Mouse (Mus musculus): ENCODE results near the gene Bmpr1a. TPM values are rescaled to one million over a fixed set of nuclear protein-coding genes. Genes with fewer than 3 reads are reported as not detected.
A peak's percentile ranks its signal among the peaks of the same experiment; 100 is the strongest.
"Not testable (repeated sequence)": the region's sequence is repeated elsewhere in the genome, so short reads cannot be mapped to it uniquely, and the experiment has no call there.

The Bmpr1a gene
- polyA plus RNA-seq, 1 experiment from 2014 or later, result 54.2 TPM

DNA sequence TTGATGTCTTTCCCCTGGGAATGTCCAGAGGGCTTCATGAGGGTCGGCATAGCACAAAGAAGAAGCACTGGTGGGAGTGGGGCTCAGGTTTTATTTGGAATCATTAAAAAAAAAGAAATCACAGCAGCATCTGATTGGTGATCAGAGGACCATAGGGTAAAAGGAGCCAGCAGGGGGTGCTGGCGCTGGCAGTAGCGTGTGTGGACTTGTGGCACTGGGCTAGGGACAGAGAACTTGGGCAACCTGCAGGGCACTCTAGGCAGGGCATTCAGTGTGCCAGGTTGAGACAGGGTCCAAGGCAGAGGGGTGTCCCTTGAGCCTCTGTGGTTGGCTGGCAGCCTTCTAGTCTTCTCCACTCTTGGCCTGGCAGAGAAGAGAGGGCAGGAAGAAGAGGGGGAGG lies 132.9 kb downstream of the Bmpr1a start:
- 57% methylated on average over 3 of the region's 3 CpGs for WGBS
- ATAC-seq (ENCODE audit: insufficient number of reproducible peaks, low FRiP score, low TSS enrichment, low read depth), result no peak
- Histone ChIP-seq H3K4me3 (replicated peaks) (no peak overlapping the region), H3K9me3 (replicated peaks) (no peaks in the 10 kb centered on the region), H3K27me3 (no peaks in the 10 kb centered on the region), H3K4me2 (replicated peaks) (no peak overlapping the region), H3K27ac (replicated peaks) (no peak overlapping the region), H3K9ac (no peak overlapping the region), H3K36me3 (no peaks in the 10 kb centered on the region), H3K4me1 (peaks cover 10% of the 10 kb centered on the region)

DNA sequence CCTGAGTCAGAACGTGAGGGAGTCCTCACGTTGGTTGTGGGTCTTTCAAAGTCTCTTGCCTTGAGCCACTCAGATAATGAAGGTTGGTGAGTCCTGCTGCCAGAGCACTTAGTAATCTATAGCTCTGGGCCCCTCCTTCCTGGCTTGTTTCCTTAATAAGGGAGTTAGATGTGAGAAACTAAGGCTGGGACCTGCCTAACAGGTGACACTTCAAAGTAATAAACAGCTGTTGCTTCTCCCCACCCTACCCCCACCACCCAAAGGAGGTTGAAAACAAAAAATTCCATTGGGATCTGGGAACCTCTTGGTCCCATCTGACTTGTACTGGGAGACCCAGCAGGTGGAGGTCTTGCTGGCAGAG lies 138.0 kb downstream of the Bmpr1a start:
- H3K36me3 ChIP-seq, result no peaks in the 10 kb centered on the region
- no peaks in the 10 kb centered on the region for H3K9me3 ChIP-seq (replicated peaks)
- no peak overlapping the region for H3K4me2 ChIP-seq (replicated peaks)
- peaks cover 18% of the 10 kb centered on the region for H3K4me1 ChIP-seq
- ATAC-seq (ENCODE audit: insufficient number of reproducible peaks, low FRiP score, low TSS enrichment, low read depth), result no peak
- no peaks in the 10 kb centered on the region for H3K27me3 ChIP-seq
- no peak overlapping the region for H3K9ac ChIP-seq
- H3K4me3 ChIP-seq (replicated peaks), result no peak overlapping the region
- no peak overlapping the region for H3K27ac ChIP-seq (replicated peaks)
- WGBS, result 89% methylated on average over 2 of the region's 2 CpGs

DNA sequence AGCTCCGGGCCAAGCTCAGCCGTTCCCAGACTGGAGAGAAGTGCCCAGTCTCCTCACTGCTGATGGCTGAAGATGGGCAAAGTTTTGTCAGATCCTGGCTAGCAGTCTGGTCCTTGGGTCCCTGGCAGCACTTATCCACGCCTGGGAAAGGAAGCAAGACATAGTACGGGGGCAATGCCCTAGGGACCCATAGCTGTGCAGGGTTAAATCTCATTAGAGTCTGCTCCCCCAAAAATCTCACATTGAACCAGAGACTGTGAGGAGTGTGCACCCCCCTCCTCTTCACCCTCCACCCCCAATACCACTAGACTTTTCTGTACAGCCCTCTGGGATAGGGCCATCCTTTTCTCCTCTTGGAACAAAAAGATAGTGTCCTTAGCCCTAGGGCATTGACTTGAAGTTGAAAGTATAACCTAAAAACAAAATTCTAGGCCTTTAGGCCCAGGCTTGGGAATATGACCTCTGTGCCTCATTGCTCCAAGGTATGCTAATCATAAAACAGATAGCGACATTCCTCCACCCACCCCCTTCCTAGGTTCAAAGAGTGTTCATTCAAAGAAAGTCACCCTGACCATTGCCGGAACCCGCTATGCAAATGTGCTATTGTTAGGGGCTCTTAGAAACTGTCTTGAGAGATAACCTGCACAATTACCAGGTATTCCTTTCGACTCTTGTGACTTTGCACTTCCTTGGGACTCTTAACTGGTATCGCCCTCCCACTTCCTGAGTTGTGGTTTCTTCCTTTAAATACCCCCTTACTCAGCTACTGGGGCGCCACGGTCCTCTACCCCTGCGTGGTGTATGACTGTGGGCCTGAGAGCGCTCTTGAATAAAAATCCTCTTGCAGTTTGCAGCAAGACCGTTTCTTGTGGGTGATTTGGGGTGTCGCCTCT lies 138.6 kb downstream of the Bmpr1a start:
- not testable (repeated sequence) for H3K36me3 ChIP-seq; H3K9me3 ChIP-seq (replicated peaks); ATAC-seq (ENCODE audit: insufficient number of reproducible peaks, low FRiP score, low TSS enrichment, low read depth); H3K27me3 ChIP-seq
- Histone ChIP-seq H3K4me2 (replicated peaks) (peak overlapping the region; percentile 65), H3K9ac (0 out of 2 replicates have a peak overlapping the region, but pooled peaks have one; percentile 21), H3K4me3 (replicated peaks) (peak overlapping the region; percentile 40), H3K27ac (replicated peaks) (peak overlapping the region; percentile 59; the same call in 1 of the 2 replicates), H3K4me1 (peaks cover 18% of the 10 kb centered on the region)
- 71% methylated on average over 15 of the region's 15 CpGs for WGBS

DNA sequence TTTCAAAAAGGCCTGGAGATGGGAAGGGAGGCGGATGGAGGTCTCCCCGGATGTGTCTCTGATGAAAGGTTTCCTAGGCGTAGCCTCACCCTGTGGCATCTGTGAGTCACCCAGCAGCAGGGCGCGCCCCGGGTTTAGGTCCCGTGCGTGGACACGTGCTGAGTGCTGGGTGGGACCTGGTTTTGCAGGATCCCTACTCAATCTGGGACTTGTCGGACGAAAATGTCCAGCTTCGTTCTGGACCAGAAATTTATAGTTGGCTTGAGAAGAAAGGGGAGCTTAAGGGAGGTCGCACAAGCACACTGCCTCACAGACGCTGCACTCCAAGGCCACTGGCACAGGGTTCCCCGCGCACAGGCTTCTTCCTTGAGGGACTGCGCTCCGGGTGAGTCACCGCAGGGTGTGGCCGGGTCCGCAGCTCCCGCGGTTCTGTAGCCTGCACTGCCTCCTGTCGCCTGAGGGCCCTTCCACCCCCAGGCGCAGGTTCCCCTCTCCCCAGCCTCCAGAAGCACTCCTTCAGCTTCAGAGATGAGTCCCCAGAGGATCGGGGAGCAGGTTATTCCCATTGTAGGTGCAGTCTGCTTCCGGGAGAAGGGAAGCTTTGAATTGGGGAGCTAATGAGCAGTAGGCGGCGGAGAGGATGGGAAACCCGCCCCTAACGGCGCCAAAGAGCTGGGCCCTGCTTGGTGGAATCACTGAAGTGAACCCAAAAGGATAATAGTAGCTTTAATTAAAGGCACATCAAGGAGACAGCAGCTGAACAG lies 139.5 kb downstream of the Bmpr1a start:
- under 1% methylated on average over 32 of the region's 32 CpGs for WGBS
- H3K9me3 ChIP-seq (replicated peaks), result no peaks in the 10 kb centered on the region
- H3K27me3 ChIP-seq, result no peaks in the 10 kb centered on the region; the same call in 1 of the 2 replicates
- ATAC-seq (ENCODE audit: insufficient number of reproducible peaks, low FRiP score, low TSS enrichment, low read depth), result peak; percentile 85
- H3K4me2 ChIP-seq (replicated peaks), result peak overlapping the region; percentile 65
- H3K36me3 ChIP-seq, result no peaks in the 10 kb centered on the region
- peak overlapping the region; percentile 21; the same call in 1 of the 2 replicates for H3K9ac ChIP-seq
- H3K27ac ChIP-seq (replicated peaks), result peak overlapping the region; percentile 59
- peak overlapping the region; percentile 40 for H3K4me3 ChIP-seq (replicated peaks)
- H3K4me1 ChIP-seq, result peaks cover 18% of the 10 kb centered on the region

DNA sequence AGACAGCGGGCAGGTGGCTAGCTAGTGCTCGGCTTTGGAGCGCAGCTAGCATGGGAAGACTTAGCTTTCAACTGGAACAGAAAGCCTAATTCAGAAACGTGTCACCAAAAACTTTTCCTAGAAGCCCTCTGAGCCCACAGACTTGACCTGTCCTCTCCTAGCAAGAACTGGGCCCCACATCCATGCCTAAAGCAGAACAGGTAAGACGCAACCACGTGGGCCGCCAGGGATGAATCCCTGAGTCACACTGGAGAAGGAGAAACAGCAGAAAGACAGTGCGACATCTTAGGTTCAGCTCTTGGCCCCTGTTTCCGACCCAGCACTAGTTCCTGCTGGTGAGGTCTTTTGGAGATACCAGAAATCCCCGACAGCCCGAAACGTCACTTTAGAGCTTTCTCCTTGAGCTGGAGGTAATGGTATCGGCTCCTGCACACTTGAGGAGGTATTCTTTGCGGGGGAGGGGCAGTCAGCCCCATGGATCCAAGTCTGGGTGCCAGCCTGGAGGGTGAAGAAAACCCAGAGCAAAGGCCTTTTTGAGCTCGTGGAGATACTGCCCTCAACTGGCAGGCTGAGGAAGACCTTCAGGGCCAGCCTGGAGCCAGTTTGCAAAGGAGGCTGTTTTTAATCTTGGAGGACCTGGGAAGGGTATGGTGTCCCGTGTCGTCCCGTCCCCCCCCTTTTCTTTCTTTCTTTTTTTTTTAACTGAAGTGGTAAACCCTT lies 140.3 kb downstream of the Bmpr1a start:
- peak; percentile 44; the same call in 1 of the 2 replicates for ATAC-seq (ENCODE audit: insufficient number of reproducible peaks, low FRiP score, low TSS enrichment, low read depth)
- Histone ChIP-seq H3K27me3 (no peaks in the 10 kb centered on the region; the same call in 1 of the 2 replicates), H3K4me3 (replicated peaks) (peak overlapping the region; percentile 40), H3K9ac (no peak overlapping the region), H3K9me3 (replicated peaks) (no peaks in the 10 kb centered on the region), H3K4me1 (peaks cover 18% of the 10 kb centered on the region), H3K36me3 (no peaks in the 10 kb centered on the region), H3K27ac (replicated peaks) (0 out of 2 replicates have a peak overlapping the region, but pooled peaks have one; percentile 39), H3K4me2 (replicated peaks) (peak overlapping the region; percentile 65)
- 29% methylated on average over 18 of the region's 18 CpGs for WGBS

DNA sequence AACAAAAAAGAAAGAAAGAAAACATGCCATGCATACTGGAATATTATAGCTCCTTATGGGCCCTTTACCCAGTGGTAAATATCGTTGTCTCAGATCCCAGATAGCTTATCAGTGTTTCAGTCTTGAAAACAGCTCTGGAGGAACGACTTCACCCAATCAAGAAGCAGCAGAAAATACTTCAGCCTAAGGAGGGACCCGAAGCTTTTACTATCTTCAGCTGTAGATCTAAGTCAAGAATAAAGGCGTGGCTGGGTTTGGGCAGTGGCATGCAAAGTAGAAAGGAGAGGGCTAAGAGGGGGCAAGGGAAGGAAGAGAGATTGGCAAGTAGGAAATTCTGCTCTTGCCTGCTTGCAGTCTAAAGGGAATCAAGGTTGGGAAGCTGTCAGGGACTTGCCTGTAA lies 141.0 kb downstream of the Bmpr1a start:
- no peak for ATAC-seq (ENCODE audit: insufficient number of reproducible peaks, low FRiP score, low TSS enrichment, low read depth)
- no peak overlapping the region for H3K4me3 ChIP-seq (replicated peaks)
- H3K9me3 ChIP-seq (replicated peaks), result no peaks in the 10 kb centered on the region
- no peak overlapping the region for H3K27ac ChIP-seq (replicated peaks)
- no peak overlapping the region for H3K9ac ChIP-seq
- peaks cover 18% of the 10 kb centered on the region for H3K4me1 ChIP-seq
- no peaks in the 10 kb centered on the region for H3K36me3 ChIP-seq
- WGBS, result 64% methylated on average over 4 of the region's 4 CpGs
- no peaks in the 10 kb centered on the region; the same call in 1 of the 2 replicates for H3K27me3 ChIP-seq
- H3K4me2 ChIP-seq (replicated peaks), result no peak overlapping the region

Other genes starting within 250 kb of the Bmpr1a start
- gene Shld2, start 192.8 kb downstream of the Bmpr1a start, polyA plus RNA-seq (2015; fragmentation: Nextera tagmentation; extraction: Ambion mirVana), result 12.2 and 13.1 TPM in 2 replicates
- gene Glud1, start 192.6 kb downstream of the Bmpr1a start, polyA plus RNA-seq (2015; fragmentation: Nextera tagmentation; extraction: Ambion mirVana), result 73.8 and 74.1 TPM in 2 replicates
- gene Fam25c, start 147.9 kb downstream of the Bmpr1a start, polyA plus RNA-seq (2015; fragmentation: Nextera tagmentation; extraction: Ambion mirVana), result 154 and 196 TPM in 2 replicates
- gene Sncg, start 128.6 kb downstream of the Bmpr1a start, polyA plus RNA-seq (2015; fragmentation: Nextera tagmentation; extraction: Ambion mirVana), result 3.4 and 6.3 TPM in 2 replicates
- 8.4 and 8.8 TPM in 2 replicates for gene Mmrn2, start 127.9 kb downstream of the Bmpr1a start, polyA plus RNA-seq (2015; fragmentation: Nextera tagmentation; extraction: Ambion mirVana)
- gene 9230112D13Rik, start 19.5 kb upstream of the Bmpr1a start, polyA plus RNA-seq (2015; fragmentation: Nextera tagmentation; extraction: Ambion mirVana), result not detected in 2 replicates
- 25.9 and 33.6 TPM in 2 replicates for gene Ldb3, start 85.3 kb upstream of the Bmpr1a start, polyA plus RNA-seq (2015; fragmentation: Nextera tagmentation; extraction: Ambion mirVana)
- gene Opn4, start 96.8 kb upstream of the Bmpr1a start, polyA plus RNA-seq (2015; fragmentation: Nextera tagmentation; extraction: Ambion mirVana), result 0.45 and 0.46 TPM in 2 replicates
- 25.0 and 26.4 TPM in 2 replicates for gene Wapl, start 170.6 kb upstream of the Bmpr1a start, polyA plus RNA-seq (2015; fragmentation: Nextera tagmentation; extraction: Ambion mirVana)

Data from embryonic facial prominence, embryonic 15.5 days (tissue).